Mouse (Mus musculus) layer of hippocampus, postnatal 10 days (tissue): Measurements from ENCODE around the gene Ccdc167. TPM values are rescaled to one million over a fixed set of nuclear protein-coding genes. Genes with fewer than 3 reads are reported as not detected.

Experiments
- DNase-seq, 2 experiments: peaks; one replicate each; pipeline ENCODE4 v3.0.0; 2021; ENCODE audit warnings: low spot score in 2 of 2
- total RNA-seq, 2 experiments: library from RNA; stranded (reverse); gene quantifications; 2 replicates each; pipeline ENCODE4 v1.2.3; 2021

The Ccdc167 gene
- total RNA-seq, 2 experiments from 2014 or later, result 15.3 to 20.1 TPM

DNA sequence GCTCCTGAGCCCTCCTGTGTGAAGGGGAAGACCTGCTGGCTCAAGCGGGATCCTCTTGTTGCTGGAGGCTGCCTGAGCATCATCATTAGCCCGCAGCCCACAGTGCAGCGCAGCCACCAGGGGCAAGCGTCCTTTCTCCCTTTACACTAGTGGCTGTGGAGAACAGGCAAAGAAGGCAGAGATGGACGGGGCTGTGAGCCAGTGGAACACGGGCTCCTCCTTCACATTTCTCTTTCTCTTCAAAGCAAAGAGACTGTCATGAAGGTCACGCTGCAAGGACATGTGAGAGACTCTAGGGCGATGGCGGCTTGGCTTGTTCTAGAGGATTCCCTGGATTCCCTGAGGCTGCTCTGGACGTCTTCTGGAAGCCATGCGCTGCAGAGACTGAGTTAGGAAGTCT, 75.9 kb downstream of the Ccdc167 start:
- no peak for DNase-seq

DNA sequence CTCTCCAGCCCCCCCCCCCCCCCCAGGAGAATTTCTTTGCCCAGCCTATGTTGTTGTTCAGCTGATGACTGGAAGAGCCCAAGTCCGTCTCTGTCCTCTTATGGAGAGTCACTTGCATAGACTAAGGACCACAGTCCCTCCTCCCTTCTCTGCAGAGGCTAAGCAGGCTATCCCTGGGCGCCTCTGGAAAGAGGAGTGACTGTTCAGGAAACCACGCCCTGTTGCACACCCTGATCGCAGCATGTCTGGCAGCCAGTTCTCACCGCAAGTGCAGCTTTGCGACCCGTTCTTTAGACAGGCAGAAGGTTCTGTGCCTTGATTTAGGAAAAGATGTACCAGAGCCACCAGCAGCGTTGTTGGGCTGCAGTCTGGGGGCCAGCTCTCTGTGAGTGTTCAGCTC, 78.9 kb downstream of the Ccdc167 start:
- DNase-seq, result no peak

DNA sequence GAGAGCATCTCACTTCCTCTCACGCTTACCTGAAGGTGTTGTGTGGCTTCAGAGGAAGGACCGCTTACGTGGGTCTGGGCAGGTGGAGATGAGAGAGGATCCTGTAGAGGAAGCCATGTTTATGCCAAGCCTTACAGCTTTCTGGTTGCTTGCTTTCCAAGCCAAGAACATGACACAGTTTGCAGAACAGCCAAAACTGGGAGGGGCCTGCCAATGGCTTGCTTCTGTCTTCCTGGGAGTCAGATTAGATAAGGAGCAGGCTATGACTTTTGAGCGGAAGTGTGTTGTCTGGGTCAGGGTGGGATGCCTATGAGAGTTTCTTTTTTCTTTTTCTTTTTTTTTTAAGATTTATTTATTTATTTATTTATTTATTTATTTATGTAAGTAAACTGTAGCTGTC, 79.5 kb downstream of the Ccdc167 start:
- DNase-seq, result no peak

Other genes with a start within 250 kb of the Ccdc167 start
- 1 to 10 TPM; 3.5 to 4.0 TPM for gene Pim1, start 226.3 kb downstream of the Ccdc167 start, total RNA-seq
- not detected for gene Gm17657, start 167.4 kb downstream of the Ccdc167 start, total RNA-seq
- gene Tbc1d22b, start 167.3 kb downstream of the Ccdc167 start, total RNA-seq, result 10 to 100 TPM; 40.1 to 46.0 TPM
- not detected for gene Tmem217, start 164.7 kb downstream of the Ccdc167 start, total RNA-seq
- 10 to 100 TPM; 46.1 to 49.9 TPM for gene Rnf8, start 102.3 kb downstream of the Ccdc167 start, total RNA-seq
- gene Gm28043, start 102.2 kb downstream of the Ccdc167 start, total RNA-seq, result 1 to 10 TPM; 3.1 to 6.1 TPM
- gene Cmtr1, start 56.4 kb downstream of the Ccdc167 start, total RNA-seq, result 10 to 100 TPM; 86.9 to 93.1 TPM